ENCODE assay signal across 21 mouse cellular contexts in genomic region chr3:79925950-79926697, GRCm38 (mm10). TPM values are rescaled to one million over a fixed set of nuclear protein-coding genes. Genes with fewer than 3 reads are reported as not detected.
DNase-seq lines count a peak whose midpoint lies in the region; ATAC-seq and TF ChIP-seq lines count a peak whose summit lies in the region.
"Had no signal": no experiment of that assay in that cellular context is flagged by ENCODE, and none has a peak within 500 bp of the region (broad histone marks: within the 10 kb centered on the region; RNA-seq: fewer than 3 reads in every experiment).

No protein-coding gene starts in this region.

- H3K27me3 ChIP-seq in heart, embryonic 11.5 days (ENCODE audit: control insufficient read depth, insufficient read depth, low read length) = no peaks in the 10 kb centered on the region
- H3K27me3 ChIP-seq in midbrain, embryonic 11.5 days (ENCODE audit: control insufficient read depth, insufficient read depth, low read length) = no peaks in the 10 kb centered on the region
- no peaks in the 10 kb centered on the region for H3K27me3 ChIP-seq in midbrain, embryonic 13.5 days
- no peaks in the 10 kb centered on the region for H3K27me3 ChIP-seq in hindbrain, embryonic 16.5 days (replicated peaks; ENCODE audit: control insufficient read depth, insufficient read depth, low read length)
- H3K27me3 ChIP-seq: forebrain, embryonic 12.5 days had no signal

- no peak overlapping the region for H3K9ac ChIP-seq in heart, embryonic 11.5 days (ENCODE audit: low read depth, low read length)
- no peak overlapping the region for H3K9ac ChIP-seq in midbrain, embryonic 11.5 days (ENCODE audit: low read length)
- H3K9ac ChIP-seq in midbrain, embryonic 13.5 days (replicated peaks) = no peak overlapping the region
- no peak overlapping the region for H3K9ac ChIP-seq in hindbrain, embryonic 16.5 days (ENCODE audit: low read depth, low read length)
- H3K9ac ChIP-seq: forebrain, embryonic 12.5 days had no signal

- H3K4me1 ChIP-seq in heart, embryonic 11.5 days (ENCODE audit: control insufficient read depth, insufficient read depth, low read length) = peaks cover 24% of the 10 kb centered on the region
- no peaks in the 10 kb centered on the region for H3K4me1 ChIP-seq in midbrain, embryonic 11.5 days (ENCODE audit: control insufficient read depth, insufficient read depth, low read length)
- peaks cover 5% of the 10 kb centered on the region; the same call in 1 of the 2 replicates for H3K4me1 ChIP-seq in midbrain, embryonic 13.5 days (replicated peaks)
- peaks cover 16% of the 10 kb centered on the region for H3K4me1 ChIP-seq in embryonic fibroblast, embryonic 13.5 days (ENCODE audit: control insufficient read depth, insufficient read depth, low read length)
- no peaks in the 10 kb centered on the region; the same call in 1 of the 2 replicates for H3K4me1 ChIP-seq in hindbrain, embryonic 16.5 days (ENCODE audit: control insufficient read depth, insufficient read depth, low read depth, low read length)

- 71% methylated on average over 5 of the region's 5 CpGs for WGBS in heart, embryonic 11.5 days (ENCODE audit: insufficient replicate concordance)
- 72% methylated on average over 5 of the region's 5 CpGs for WGBS in midbrain, embryonic 11.5 days
- 71% methylated on average over 5 of the region's 5 CpGs for whole genome bisulfite sequencing in midbrain, embryonic 13.5 days
- 67% methylated on average over 5 of the region's 5 CpGs for WGBS in hindbrain, embryonic 16.5 days

- no peak for TF ChIP-seq POLR2A in embryonic fibroblast, embryonic 13.5 days (IDR thresholded peaks at IDR 0.05; ENCODE audit: low read depth, low read length)

- no peak for ATAC-seq in heart, embryonic 11.5 days (replicated peaks; ENCODE audit: insufficient number of reproducible peaks, low FRiP score, low TSS enrichment)
- no peak for ATAC-seq in midbrain, embryonic 11.5 days (ENCODE audit: low FRiP score)
- no peak for ATAC-seq in midbrain, embryonic 13.5 days
- no peak for ATAC-seq in hindbrain, embryonic 16.5 days
- ATAC-seq: hindbrain, postnatal 0 days; intestine, postnatal 0 days had no signal

- no peak overlapping the region for H3K4me2 ChIP-seq in heart, embryonic 11.5 days
- H3K4me2 ChIP-seq in midbrain, embryonic 11.5 days = no peak overlapping the region
- no peak overlapping the region for H3K4me2 ChIP-seq in midbrain, embryonic 13.5 days (replicated peaks)
- no peak overlapping the region for H3K4me2 ChIP-seq in hindbrain, embryonic 16.5 days (ENCODE audit: low read length)
- H3K4me2 ChIP-seq: forebrain, embryonic 12.5 days had no signal

- DNase-seq in heart, adult 18-20 months = no peak
- peak; percentile 44 for DNase-seq in midbrain, embryonic 11.5 days (ENCODE audit: low spot score, missing footprints)
- no peak for DNase-seq in left cerebral cortex, postnatal 10 days (ENCODE audit: extremely low spot score in 1 of 2, low spot score in 2 of 2)
- no peak for DNase-seq in embryo, embryonic 11 days
- DNase-seq: adrenal gland, postnatal 25 days; cerebellum, adult 11 months; cerebellum, postnatal 14 days; gastrocnemius, postnatal 10 days; heart, postnatal 36 days; left cerebral cortex, postnatal 4 days; liver; lung, postnatal 14 days; thymus, adult 2 months had no signal

- peak overlapping the region; percentile 25 for H3K27ac ChIP-seq in heart, embryonic 11.5 days (ENCODE audit: low read depth, low read length)
- no peak overlapping the region for H3K27ac ChIP-seq in midbrain, embryonic 11.5 days (ENCODE audit: low read depth, low read length)
- H3K27ac ChIP-seq in midbrain, embryonic 13.5 days = no peak overlapping the region
- peak overlapping the region; percentile 99 for H3K27ac ChIP-seq in embryonic fibroblast, embryonic 13.5 days (ENCODE audit: insufficient read depth, low read length)
- no peak overlapping the region for H3K27ac ChIP-seq in hindbrain, embryonic 16.5 days (ENCODE audit: low read depth, low read length)
- H3K27ac ChIP-seq: embryonic facial prominence, embryonic 10.5 days; forebrain, embryonic 12.5 days; hindbrain, postnatal 0 days had no signal

- intact Hi-C loops in left cerebral cortex, postnatal 10 days (cut with DNase I) = no loop called here

- no peak overlapping the region for H3K4me3 ChIP-seq in heart, embryonic 11.5 days (ENCODE audit: low read depth, low read length)
- H3K4me3 ChIP-seq in midbrain, embryonic 11.5 days (ENCODE audit: low read depth, low read length) = no peak overlapping the region
- H3K4me3 ChIP-seq in midbrain, embryonic 13.5 days (replicated peaks) = no peak overlapping the region
- no peak overlapping the region for H3K4me3 ChIP-seq in embryonic fibroblast, embryonic 13.5 days (ENCODE audit: insufficient read depth, low read length)
- no peak overlapping the region for H3K4me3 ChIP-seq in hindbrain, embryonic 16.5 days (ENCODE audit: low read length)
- H3K4me3 ChIP-seq: embryonic facial prominence, embryonic 10.5 days; forebrain, embryonic 12.5 days had no signal

- no peaks in the 10 kb centered on the region for H3K9me3 ChIP-seq in heart, embryonic 11.5 days (replicated peaks; ENCODE audit: control insufficient read depth, low read length)
- H3K9me3 ChIP-seq in midbrain, embryonic 11.5 days (ENCODE audit: control insufficient read depth, low read length) = no peaks in the 10 kb centered on the region
- H3K9me3 ChIP-seq in midbrain, embryonic 13.5 days = no peaks in the 10 kb centered on the region
- no peaks in the 10 kb centered on the region for H3K9me3 ChIP-seq in hindbrain, embryonic 16.5 days (ENCODE audit: control insufficient read depth, low read length)
- H3K9me3 ChIP-seq: embryonic facial prominence, embryonic 10.5 days; forebrain, embryonic 12.5 days had no signal

- no peaks in the 10 kb centered on the region for H3K36me3 ChIP-seq in heart, embryonic 11.5 days (ENCODE audit: control insufficient read depth, insufficient read depth, low read length)
- H3K36me3 ChIP-seq in midbrain, embryonic 11.5 days (ENCODE audit: control insufficient read depth, insufficient read depth, low read length) = no peaks in the 10 kb centered on the region
- no peaks in the 10 kb centered on the region for H3K36me3 ChIP-seq in midbrain, embryonic 13.5 days
- H3K36me3 ChIP-seq in hindbrain, embryonic 16.5 days (ENCODE audit: control insufficient read depth, insufficient read depth, low read length) = no peaks in the 10 kb centered on the region
- H3K36me3 ChIP-seq: embryonic facial prominence, embryonic 10.5 days; forebrain, embryonic 12.5 days had no signal

- no peak for TF ChIP-seq CTCF in embryonic fibroblast, embryonic 13.5 days (IDR thresholded peaks at IDR 0.05; ENCODE audit: borderline replicate concordance, insufficient read depth, low read length)

RNA-seq across cellular contexts. Expression of gene Fam198b, which starts 41.8 kb away (rescaled TPM):
- 44.4 and 51.4 TPM in 2 replicates for polyA plus RNA-seq in heart, embryonic 11.5 days (2014; fragmentation: Nextera tagmentation; extraction: Ambion mirVana)
- total RNA-seq in heart, adult 18-20 months (2021) = 10 to 100 TPM in 1 of 2 experiments, 1 to 10 TPM in 1; 8.6 to 11.9 TPM
- 0.73 and 0.77 TPM in 2 replicates for polyA plus RNA-seq in midbrain, embryonic 11.5 days (2014; fragmentation: Nextera tagmentation; extraction: Ambion mirVana)
- 0.89 and 1.9 TPM in 2 replicates for polyA plus RNA-seq in midbrain, embryonic 13.5 days (2015; fragmentation: Nextera tagmentation; extraction: Ambion mirVana)
- 188 and 357 TPM in 2 replicates for polyA plus RNA-seq in embryonic fibroblast, embryonic 13.5 days (2011; ENCODE audit: insufficient read length, low read depth, missing spikeins)
- 1 to 10 TPM; 6.3 to 9.3 TPM for total RNA-seq in left cerebral cortex, postnatal 10 days (2021)
- polyA plus RNA-seq in hindbrain, embryonic 16.5 days (2015; fragmentation: Nextera tagmentation; extraction: Ambion mirVana) = 2.7 and 4.4 TPM in 2 replicates

Comparison
In these comparisons a context has a peak if more than half of its experiments do, and no peak if none do; other contexts are left out.
1. H3K27ac ChIP-seq: peak in heart, embryonic 11.5 days (single experiment) and embryonic fibroblast, embryonic 13.5 days (single experiment); none in midbrain, embryonic 11.5 days (single experiment), midbrain, embryonic 13.5 days (single experiment) and hindbrain, embryonic 16.5 days (single experiment).